Mouse (Mus musculus) intestine, embryonic 15.5 days (tissue): ENCODE results near the gene Med13l. TPM values are rescaled to one million over a fixed set of nuclear protein-coding genes. Genes with fewer than 3 reads are reported as not detected.
A peak's percentile ranks its signal among the peaks of the same experiment; 100 is the strongest.
"Not testable (repeated sequence)": the region's sequence is repeated elsewhere in the genome, so short reads cannot be mapped to it uniquely, and the experiment has no call there.

ENCODE experiments used
- ATAC-seq: fragments of 200-750 bp; cut with Nextera tagmentation; 2 replicates; pipeline ENCODE4 v1.8.0; 2017; ENCODE audit warnings: moderate TSS enrichment, moderate library complexity
- H3K27ac ChIP-seq: fragments of 300-500 bp; sonication (generic); 2 replicates; pipeline ENCODE4 v1.5.1; 2015; ENCODE audit warnings: mild to moderate bottlenecking, inconsistent platforms
- H3K27me3 ChIP-seq: fragments of 300-500 bp; sonication (generic); replicated peaks from 2 replicates; pipeline ENCODE4 v1.6.1; 2015; ENCODE audit warnings: inconsistent platforms
- H3K36me3 ChIP-seq: fragments of 300-500 bp; sonication (generic); 2 replicates; pipeline ENCODE4 v1.6.1; 2015; ENCODE audit warnings: inconsistent platforms
- H3K4me1 ChIP-seq: fragments of 300-500 bp; sonication (generic); replicated peaks from 2 replicates; pipeline ENCODE4 v1.6.1; 2015; ENCODE audit warnings: inconsistent platforms
- H3K4me2 ChIP-seq: fragments of 300-500 bp; sonication (generic); replicated peaks from 2 replicates; pipeline ENCODE4 v1.6.1; 2015; ENCODE audit warnings: mild to moderate bottlenecking, inconsistent platforms
- H3K4me3 ChIP-seq: fragments of 300-500 bp; sonication (generic); replicated peaks from 2 replicates; pipeline ENCODE4 v1.5.1; 2015; ENCODE audit warnings: inconsistent platforms
- H3K9ac ChIP-seq: fragments of 300-500 bp; sonication (generic); 2 replicates; pipeline ENCODE4 v1.6.1; 2015; ENCODE audit warnings: inconsistent platforms
- H3K9me3 ChIP-seq: fragments of 300-500 bp; sonication (generic); 2 replicates; pipeline ENCODE4 v1.6.1; 2016; ENCODE audit warnings: inconsistent platforms
- WGBS: fragments of 180-500 bp; shearing (Covaris S2); methylation state at CpG from one replicate; pipeline ENCODE4 v1.1.7; 2015; 5-methylcytosine and 5-hydroxymethylcytosine counted together
- polyA plus RNA-seq: library from polyadenylated mRNA; unstranded; fragments of >200 nt; fragmentation: Nextera tagmentation; extraction: Ambion mirVana; gene quantifications from 2 replicates; pipeline ENCODE4 v1.2.1, GENCODE M21; 2015

The Med13l gene
- polyA plus RNA-seq, 1 experiment from 2014 or later: 10.0 TPM

DNA sequence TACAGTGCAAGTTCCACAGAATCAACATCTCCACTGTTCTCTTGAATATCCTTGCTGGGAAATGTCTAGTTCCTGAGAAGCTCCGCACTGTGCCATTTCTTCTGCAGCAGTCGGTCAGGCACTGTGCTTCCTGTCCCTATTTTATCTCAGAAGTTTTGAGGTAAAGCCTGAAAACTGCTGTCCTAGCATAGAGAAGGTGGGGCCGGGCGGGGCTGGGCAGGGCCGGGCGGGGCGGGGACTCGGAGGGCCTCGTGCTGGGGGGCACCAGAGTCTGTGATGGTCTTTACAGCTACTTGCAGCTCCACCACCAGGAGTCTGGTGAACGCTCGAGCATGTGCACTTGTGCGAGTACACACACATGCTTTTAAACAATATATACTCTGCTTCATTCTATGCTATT lies 83.6 kb downstream of the Med13l start:
- no peak for ATAC-seq
- H3K9me3 ChIP-seq: no peaks in the 10 kb centered on the region
- no peaks in the 10 kb centered on the region for H3K27me3 ChIP-seq
- H3K4me3 ChIP-seq: no peak overlapping the region
- peaks cover 38% of the 10 kb centered on the region for H3K4me1 ChIP-seq
- no peak overlapping the region for H3K4me2 ChIP-seq
- no peak overlapping the region for H3K27ac ChIP-seq
- WGBS: 66% methylated on average over 12 of the region's 12 CpGs
- no peaks in the 10 kb centered on the region for H3K36me3 ChIP-seq
- no peak overlapping the region for H3K9ac ChIP-seq

DNA sequence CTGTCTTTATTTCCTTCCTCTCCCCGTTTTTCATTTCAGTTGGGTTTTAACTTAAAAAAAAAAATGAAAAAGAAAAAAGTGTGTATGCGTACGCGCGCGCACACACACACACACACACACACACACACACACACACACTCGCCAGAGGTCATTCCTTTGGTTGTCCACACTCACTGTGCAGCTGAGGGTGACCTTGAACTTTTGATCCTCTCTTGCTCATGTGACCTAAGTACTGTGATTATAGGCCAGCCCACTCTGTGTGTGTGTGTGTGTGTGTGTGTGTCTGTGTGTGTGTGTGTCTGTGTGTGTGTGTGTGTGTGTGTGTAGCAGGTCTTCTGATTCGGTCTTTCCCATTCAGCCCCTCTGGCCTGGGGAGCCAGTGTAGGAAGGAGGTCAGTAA lies 84.0 kb downstream of the Med13l start:
- Histone ChIP-seq H3K36me3 (no peaks in the 10 kb centered on the region), H3K9ac (no peak overlapping the region), H3K4me2 (no peak overlapping the region), H3K4me3 (no peak overlapping the region), H3K9me3 (no peaks in the 10 kb centered on the region), H3K27me3 (no peaks in the 10 kb centered on the region), H3K4me1 (peaks cover 38% of the 10 kb centered on the region), H3K27ac (no peak overlapping the region)
- no peak for ATAC-seq
- 85% methylated on average over 8 of the region's 8 CpGs for WGBS

DNA sequence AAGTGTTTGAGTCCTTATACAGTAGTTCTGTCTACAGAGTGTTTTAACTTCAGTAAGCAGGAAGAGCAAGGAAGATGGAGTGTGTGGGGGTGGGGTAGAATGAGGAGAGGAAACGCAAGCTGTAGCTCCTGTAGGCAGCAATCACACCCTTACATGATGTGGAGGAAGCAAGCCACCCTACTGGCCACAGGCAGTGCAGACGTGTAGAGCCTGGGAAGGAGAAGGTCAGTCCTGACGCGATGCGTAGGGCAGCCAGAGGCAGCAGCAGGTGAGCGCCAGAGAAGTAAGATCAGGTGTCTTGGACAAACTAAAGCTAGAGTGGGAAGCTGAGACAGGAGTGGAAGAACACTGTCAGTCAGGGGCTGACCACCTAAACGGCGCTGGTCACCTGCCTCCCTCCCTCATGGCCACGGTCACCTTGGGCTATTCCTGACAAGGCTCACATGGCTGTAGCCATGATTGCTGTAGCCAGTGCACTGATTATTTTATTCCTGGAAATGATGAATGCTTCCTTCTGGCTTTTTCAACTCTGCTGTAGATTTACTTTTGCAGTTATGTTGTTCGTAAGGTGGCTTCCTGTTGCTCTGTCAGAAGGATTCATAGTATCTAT lies 84.8 kb downstream of the Med13l start:
- WGBS: 68% methylated on average over 10 of the region's 10 CpGs
- peaks cover 35% of the 10 kb centered on the region for H3K4me1 ChIP-seq
- ATAC-seq: no peak

DNA sequence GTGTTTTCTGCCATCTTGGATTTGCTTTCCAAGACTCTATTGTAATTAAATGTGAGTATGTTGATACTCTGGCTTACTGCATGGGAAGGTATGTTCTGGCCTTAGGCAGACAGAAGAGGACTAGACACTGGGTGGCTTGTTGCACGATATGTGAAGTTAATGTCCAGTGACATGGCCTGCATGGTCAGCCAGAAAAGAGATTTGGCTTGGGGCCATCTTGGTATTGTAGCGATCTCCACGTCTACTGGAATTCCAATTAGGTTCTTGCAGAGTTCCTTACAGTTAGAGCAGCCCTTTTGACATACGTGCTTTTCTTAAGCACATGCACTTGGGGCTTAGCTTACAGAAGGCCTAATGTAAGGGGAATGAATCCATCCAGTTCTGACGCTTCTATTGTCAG lies 86.4 kb downstream of the Med13l start:
- Histone ChIP-seq H3K9ac (no peak overlapping the region), H3K36me3 (no peaks in the 10 kb centered on the region), H3K27me3 (no peaks in the 10 kb centered on the region), H3K27ac (no peak overlapping the region), H3K4me1 (peaks cover 44% of the 10 kb centered on the region), H3K4me2 (no peak overlapping the region), H3K9me3 (no peaks in the 10 kb centered on the region), H3K4me3 (no peak overlapping the region)
- 69% methylated on average over 5 of the region's 5 CpGs for WGBS
- no peak for ATAC-seq

More for the DNA sequence above, 84.8 kb downstream of the Med13l start:
- Histone ChIP-seq H3K27ac (no peak overlapping the region), H3K9me3 (no peaks in the 10 kb centered on the region), H3K36me3 (no peaks in the 10 kb centered on the region), H3K27me3 (no peaks in the 10 kb centered on the region), H3K9ac (no peak overlapping the region), H3K4me2 (no peak overlapping the region), H3K4me3 (no peak overlapping the region)

DNA sequence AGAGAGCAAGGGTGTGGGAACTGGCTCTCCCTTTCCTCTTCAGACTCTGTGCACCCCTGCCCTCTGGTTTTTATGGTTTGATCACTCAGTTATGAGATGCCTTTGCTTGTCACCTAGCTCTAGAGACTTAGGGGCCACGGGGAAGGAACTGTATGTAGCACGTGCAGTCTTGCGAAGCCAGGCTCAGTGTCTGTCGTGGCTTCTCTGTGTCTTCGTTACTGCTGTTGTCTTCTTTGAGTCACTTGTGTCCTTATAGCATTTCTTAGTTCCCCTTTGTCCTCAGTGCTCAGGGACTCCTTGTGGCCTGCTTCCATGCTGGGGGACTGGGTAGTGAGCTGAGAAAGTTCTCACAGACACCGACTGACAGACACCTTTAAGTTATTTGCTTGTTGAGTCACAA lies 86.9 kb downstream of the Med13l start:
- peaks cover 44% of the 10 kb centered on the region for H3K4me1 ChIP-seq
- no peaks in the 10 kb centered on the region for H3K36me3 ChIP-seq
- H3K4me3 ChIP-seq: no peak overlapping the region
- H3K9ac ChIP-seq: no peak overlapping the region
- 56% methylated on average over 6 of the region's 6 CpGs for WGBS
- no peaks in the 10 kb centered on the region for H3K9me3 ChIP-seq
- peak; percentile 78 for ATAC-seq
- H3K4me2 ChIP-seq: no peak overlapping the region
- peak overlapping the region; percentile 57; the same call in 1 of the 2 replicates for H3K27ac ChIP-seq
- H3K27me3 ChIP-seq: no peaks in the 10 kb centered on the region

DNA sequence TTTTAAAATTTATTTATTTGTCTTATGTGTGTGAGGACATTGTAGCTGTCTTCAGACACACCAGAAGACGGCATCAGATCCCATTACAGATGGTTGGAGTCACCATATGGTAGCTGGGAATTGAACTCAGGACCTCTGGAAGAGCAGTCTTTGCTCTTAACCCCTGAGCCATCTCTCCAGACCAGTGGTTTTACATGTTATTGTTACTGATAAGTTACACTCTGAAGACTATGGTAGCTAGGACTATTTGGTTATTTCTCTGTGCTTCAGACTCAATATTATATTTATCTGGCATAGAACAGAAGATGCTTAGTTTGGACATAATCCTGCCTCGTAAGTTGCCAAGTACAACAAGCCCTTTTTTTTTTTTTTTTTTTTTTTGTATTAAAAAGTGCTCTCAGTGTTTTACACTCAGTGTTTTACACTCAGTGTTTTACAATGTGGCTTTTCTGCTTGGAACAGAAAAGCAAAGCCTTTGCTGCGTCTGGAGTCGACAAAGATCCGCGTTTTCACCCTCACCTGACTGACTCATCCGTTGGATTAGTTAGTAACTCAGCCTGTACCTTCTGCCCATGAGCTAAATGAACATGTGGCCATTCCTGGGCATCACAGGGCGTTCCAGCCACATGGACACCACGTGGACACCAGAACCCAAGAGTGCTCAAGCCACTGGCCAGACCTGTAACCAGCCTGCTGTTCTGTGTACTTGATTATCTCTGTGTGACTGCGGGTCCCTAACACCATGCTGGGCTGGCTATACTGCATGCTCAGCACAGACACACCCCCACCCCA lies 88.9 kb downstream of the Med13l start:
- no peak; the same call in 1 of the 2 replicates for ATAC-seq
- Histone ChIP-seq H3K27ac (no peak overlapping the region), H3K4me3 (no peak overlapping the region), H3K36me3 (no peaks in the 10 kb centered on the region), H3K4me2 (no peak overlapping the region), H3K9ac (no peak overlapping the region), H3K4me1 (peaks cover 34% of the 10 kb centered on the region), H3K27me3 (no peaks in the 10 kb centered on the region), H3K9me3 (no peaks in the 10 kb centered on the region)
- 80% methylated on average over 10 of the region's 10 CpGs for WGBS

DNA sequence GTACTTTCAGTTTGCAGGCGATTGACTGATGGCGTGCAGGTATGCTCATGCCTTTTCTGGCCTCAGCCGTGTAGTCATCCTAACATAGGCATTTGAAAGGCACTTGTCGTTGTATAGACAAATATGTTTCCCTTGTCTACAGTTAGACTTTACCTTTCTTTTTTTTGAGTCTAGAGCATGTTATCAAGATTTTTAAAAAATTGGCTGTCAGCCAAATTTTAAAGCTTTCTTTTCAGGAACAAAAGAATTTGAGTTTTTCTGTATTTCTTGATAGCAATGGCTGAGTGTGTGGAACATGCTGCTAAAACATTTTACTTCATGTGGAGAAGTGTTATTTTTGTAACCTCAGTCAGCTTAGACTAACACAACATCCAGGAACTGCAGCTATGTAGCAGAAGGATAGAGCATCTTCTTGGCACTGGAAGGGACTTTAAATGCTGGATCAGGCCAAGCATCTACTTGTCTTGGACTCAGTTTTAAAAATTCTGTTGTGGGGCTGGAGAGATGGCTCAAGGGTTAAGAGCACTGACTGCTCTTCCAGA lies 89.6 kb downstream of the Med13l start:
- H3K9ac ChIP-seq: no peak overlapping the region
- no peaks in the 10 kb centered on the region for H3K27me3 ChIP-seq
- H3K4me2 ChIP-seq: no peak overlapping the region
- no peak overlapping the region for H3K4me3 ChIP-seq
- 72% methylated on average over 4 of the region's 4 CpGs for WGBS
- H3K9me3 ChIP-seq: no peaks in the 10 kb centered on the region
- no peaks in the 10 kb centered on the region for H3K36me3 ChIP-seq
- ATAC-seq: no peak
- H3K27ac ChIP-seq: no peak overlapping the region
- H3K4me1 ChIP-seq: peaks cover 34% of the 10 kb centered on the region

DNA sequence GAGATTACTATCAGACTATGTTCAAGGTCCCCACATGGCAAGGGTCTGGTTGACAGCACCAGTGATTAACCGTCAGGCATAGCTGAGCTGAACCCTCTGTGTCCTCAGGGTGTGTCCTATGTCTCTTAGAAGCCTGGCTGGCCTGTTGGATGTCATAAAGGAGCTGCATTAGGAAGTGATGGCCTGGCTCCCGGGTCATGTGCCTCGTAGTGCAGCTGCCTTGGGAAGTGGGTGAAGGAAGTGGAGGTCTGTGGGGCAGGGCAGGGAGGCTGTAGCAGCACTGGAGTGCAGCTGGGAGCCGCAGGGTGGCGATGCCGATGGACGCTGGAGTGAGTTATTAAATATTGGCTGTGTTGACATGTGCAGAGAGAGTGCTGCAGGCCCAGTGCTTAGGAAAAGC lies 90.3 kb downstream of the Med13l start:
- Histone ChIP-seq H3K9ac (no peak overlapping the region), H3K4me2 (no peak overlapping the region), H3K36me3 (no peaks in the 10 kb centered on the region), H3K9me3 (no peaks in the 10 kb centered on the region), H3K27ac (no peak overlapping the region), H3K4me1 (peaks cover 31% of the 10 kb centered on the region), H3K4me3 (no peak overlapping the region), H3K27me3 (no peaks in the 10 kb centered on the region)
- peak; percentile 52 for ATAC-seq
- WGBS: 36% methylated on average over 7 of the region's 7 CpGs

DNA sequence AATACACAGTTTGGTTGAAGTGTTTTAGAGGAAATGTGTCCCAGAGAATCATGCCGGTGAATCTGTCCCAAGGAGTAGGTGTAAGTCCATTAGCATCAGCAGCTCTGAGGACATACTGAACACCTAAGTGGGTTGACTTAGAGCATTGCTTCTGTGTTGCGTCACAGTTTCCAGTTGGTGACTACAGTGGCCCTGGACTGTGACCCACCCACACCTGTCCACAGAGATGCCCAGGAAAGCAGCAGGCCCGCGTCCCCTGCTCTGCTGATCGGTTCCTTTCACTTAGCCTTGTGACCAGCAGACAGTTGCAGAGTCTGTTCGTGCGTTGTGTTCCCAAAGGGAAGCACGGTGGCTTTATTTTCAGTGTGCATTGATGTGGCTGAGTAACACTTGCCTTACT lies 92.1 kb downstream of the Med13l start:
- WGBS: 91% methylated on average over 8 of the region's 8 CpGs
- ATAC-seq: no peak

DNA sequence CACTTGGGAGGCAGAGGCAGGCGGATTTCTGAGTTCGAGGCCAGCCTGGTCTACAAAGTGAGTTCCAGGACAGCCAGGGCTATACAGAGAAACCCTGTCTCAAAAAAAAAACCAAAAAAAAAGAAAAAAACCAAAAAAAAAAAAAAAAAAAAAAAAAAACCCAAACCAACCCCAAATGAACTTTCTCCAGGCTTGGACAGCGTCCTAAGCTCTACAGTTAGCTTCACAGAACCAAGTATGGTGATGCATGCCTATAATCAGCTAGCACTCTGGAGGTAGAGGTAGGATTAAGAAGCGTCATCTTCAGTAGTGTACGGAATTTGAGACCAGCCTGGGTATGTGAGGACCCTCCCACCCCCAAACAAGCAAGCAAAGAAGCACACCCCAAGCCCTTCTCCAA lies 92.6 kb downstream of the Med13l start:
- not testable (repeated sequence) for H3K4me2 ChIP-seq, H3K9ac ChIP-seq, H3K27me3 ChIP-seq, H3K27ac ChIP-seq, H3K4me3 ChIP-seq, H3K36me3 ChIP-seq, ATAC-seq, H3K9me3 ChIP-seq
- peaks cover 24% of the 10 kb centered on the region for H3K4me1 ChIP-seq
- 95% methylated on average over 5 of the region's 5 CpGs for WGBS

More for the DNA sequence above, 92.1 kb downstream of the Med13l start:
- no peak overlapping the region for H3K4me3 ChIP-seq
- H3K9me3 ChIP-seq: no peaks in the 10 kb centered on the region
- H3K4me1 ChIP-seq: peaks cover 29% of the 10 kb centered on the region
- no peak overlapping the region for H3K4me2 ChIP-seq
- H3K27ac ChIP-seq: no peak overlapping the region
- no peaks in the 10 kb centered on the region for H3K27me3 ChIP-seq
- H3K9ac ChIP-seq: no peak overlapping the region
- no peaks in the 10 kb centered on the region for H3K36me3 ChIP-seq

DNA sequence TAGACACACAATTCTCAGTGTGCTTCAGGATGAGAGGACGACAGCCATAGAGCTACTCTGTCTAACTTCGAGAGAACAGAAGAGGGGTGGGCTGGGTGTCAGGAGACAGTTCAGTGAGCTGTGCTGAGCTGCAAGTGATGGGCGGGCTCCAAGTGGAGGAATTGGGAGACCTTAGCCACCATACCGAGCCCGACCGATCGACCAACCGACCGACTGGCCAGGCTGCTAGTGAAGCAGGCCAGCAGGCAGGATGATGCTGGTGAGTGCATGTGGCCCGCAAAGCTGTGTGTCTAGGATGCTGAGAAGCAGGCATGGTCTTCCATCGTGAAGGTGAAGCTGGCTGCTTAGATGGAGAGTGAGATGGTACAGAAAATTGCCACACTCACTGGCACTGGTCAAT lies 94.1 kb downstream of the Med13l start:
- WGBS: 73% methylated on average over 11 of the region's 11 CpGs
- Histone ChIP-seq H3K4me1 (peaks cover 26% of the 10 kb centered on the region), H3K4me2 (no peak overlapping the region), H3K27me3 (no peaks in the 10 kb centered on the region), H3K27ac (no peak overlapping the region), H3K36me3 (no peaks in the 10 kb centered on the region), H3K9ac (no peak overlapping the region), H3K4me3 (no peak overlapping the region), H3K9me3 (no peaks in the 10 kb centered on the region)
- ATAC-seq: no peak

DNA sequence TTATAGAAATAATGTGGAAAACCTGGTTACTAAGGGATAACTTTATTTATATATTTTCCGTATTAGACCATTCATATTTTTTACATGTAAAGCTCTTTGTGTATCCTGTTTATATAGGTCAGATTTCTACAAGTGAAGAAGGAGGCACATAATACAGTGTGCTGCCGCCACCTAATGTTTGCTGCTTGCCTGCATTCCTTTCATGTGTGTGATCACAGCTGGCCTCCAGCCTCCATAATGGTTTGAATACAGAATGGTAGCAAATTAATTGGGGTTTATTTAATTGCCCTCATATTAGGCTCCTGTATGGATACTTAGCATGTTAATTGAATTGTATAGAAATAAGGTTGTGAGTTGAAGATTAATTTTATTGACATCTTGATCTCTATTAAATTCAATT lies 94.5 kb downstream of the Med13l start:
- Histone ChIP-seq H3K27me3 (no peaks in the 10 kb centered on the region), H3K9me3 (no peaks in the 10 kb centered on the region), H3K36me3 (no peaks in the 10 kb centered on the region), H3K9ac (no peak overlapping the region), H3K4me2 (no peak overlapping the region), H3K27ac (no peak overlapping the region), H3K4me3 (no peak overlapping the region), H3K4me1 (peaks cover 25% of the 10 kb centered on the region)
- ATAC-seq: no peak
- 43% methylated on average over 2 of the region's 2 CpGs for WGBS

DNA sequence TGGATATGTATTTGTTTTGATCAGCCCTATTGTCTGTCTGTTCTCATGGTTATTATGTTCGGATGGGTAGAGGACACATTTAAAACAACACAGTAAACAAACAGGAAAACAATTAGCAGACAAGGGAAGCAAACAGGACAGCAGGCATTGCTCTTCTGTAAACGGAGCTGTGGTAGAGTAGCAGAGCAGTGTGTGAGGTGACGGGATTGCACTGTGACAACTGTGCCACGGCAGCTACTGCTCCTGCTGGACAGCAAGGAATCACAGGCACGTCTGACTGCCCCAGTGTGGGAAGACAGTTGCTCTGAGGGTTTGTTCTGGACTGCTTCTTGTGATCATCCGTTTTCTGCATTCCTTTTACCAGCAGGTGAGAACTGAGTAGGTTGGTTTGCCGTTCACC lies 94.9 kb downstream of the Med13l start:
- Histone ChIP-seq H3K4me1 (peaks cover 26% of the 10 kb centered on the region), H3K9ac (no peak overlapping the region), H3K9me3 (no peaks in the 10 kb centered on the region), H3K27ac (no peak overlapping the region), H3K4me2 (no peak overlapping the region), H3K36me3 (no peaks in the 10 kb centered on the region), H3K27me3 (no peaks in the 10 kb centered on the region), H3K4me3 (no peak overlapping the region)
- 54% methylated on average over 7 of the region's 7 CpGs for WGBS
- no peak for ATAC-seq
